ENCODE assay signal across 7 mouse cellular contexts in the genomic region with DNA sequence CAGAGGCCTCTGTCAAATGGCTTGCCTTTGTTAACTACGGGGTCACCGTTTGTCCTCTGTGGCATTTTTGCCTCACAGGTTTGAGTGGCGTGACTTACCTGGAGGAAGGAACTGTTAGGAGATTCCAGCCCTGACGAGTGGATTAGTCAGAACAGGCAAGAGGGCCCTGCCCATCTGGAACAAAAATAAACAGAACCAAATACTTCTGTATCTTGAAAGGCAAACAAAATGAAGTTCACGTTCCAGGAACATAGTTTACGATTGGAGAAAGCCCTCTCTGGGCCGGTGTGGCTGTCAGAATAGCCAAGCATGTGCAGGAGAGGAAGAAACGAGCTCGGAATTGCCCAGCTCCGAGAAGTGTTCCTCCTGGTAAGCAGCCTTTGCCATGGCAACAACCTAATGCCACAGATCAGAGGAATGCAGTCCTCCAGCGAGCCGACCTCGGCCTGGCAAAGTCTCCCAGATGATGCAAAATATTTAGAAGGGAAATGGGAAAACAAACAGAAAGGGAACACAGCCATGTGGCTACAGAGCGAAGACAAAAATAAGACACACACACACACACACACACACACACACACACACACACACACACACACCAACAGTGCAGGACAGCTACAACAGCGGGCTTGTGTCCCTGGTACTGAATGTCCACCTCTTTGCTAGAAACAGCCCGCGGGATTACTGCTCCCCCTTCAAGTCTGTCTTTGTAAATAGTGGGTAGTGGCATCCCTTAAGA.
DNase-seq lines count a peak whose midpoint lies in the region; ATAC-seq and TF ChIP-seq lines count a peak whose summit lies in the region.

No protein-coding gene starts in this region.

- H3K36me3 ChIP-seq in forebrain, embryonic 10.5 days (replicated peaks): no peaks in the 10 kb centered on the region
- H3K36me3 ChIP-seq in heart, postnatal 0 days (replicated peaks; ENCODE audit: control insufficient read depth, insufficient read depth, low read length): no peaks in the 10 kb centered on the region
- no peaks in the 10 kb centered on the region for H3K36me3 ChIP-seq in lung, embryonic 14.5 days (ENCODE audit: insufficient read depth)

- TF ChIP-seq CTCF in brain, embryonic 14.5 days (IDR thresholded peaks at IDR 0.05; ENCODE audit: borderline replicate concordance, extremely low read depth, insufficient read depth, insufficient read length): no peak
- TF ChIP-seq CTCF in heart, postnatal 0 days (IDR thresholded peaks at IDR 0.05; ENCODE audit: low read depth): no peak
- TF ChIP-seq CTCF in lung, embryonic 14.5 days (IDR thresholded peaks at IDR 0.05; ENCODE audit: low read depth): no peak

- peak; percentile 37; the same call in 1 of the 2 replicates for TF ChIP-seq EP300 in heart, postnatal 0 days (IDR thresholded peaks at IDR 0.05; ENCODE audit: low read depth)

- H3K9me3 ChIP-seq in forebrain, embryonic 10.5 days: no peaks in the 10 kb centered on the region
- H3K9me3 ChIP-seq in heart, postnatal 0 days (replicated peaks; ENCODE audit: control insufficient read depth, low read length): no peaks in the 10 kb centered on the region
- no peaks in the 10 kb centered on the region for H3K9me3 ChIP-seq in lung, embryonic 14.5 days (ENCODE audit: low read depth, low read length)

- DNase-seq in brain, embryonic 14.5 days (ENCODE audit: low read depth): peak; percentile 90
- peak; percentile 57 for DNase-seq in forebrain, embryonic 10.5 days (ENCODE audit: extremely low spot score, low spot score)
- DNase-seq in heart, postnatal 0 days (ENCODE audit: low spot score): peak; percentile 60
- peak; percentile 57 for DNase-seq in kidney, postnatal 14 days
- DNase-seq in lung, embryonic 14.5 days: peak; percentile 78
- peak; percentile 21 for DNase-seq in ovary, postnatal 10 days (ENCODE audit: low spot score)
- no peak for DNase-seq in spleen, postnatal 36 days (ENCODE audit: low spot score in 2 of 2)

- peak overlapping the region; percentile 45 for H3K4me2 ChIP-seq in heart, postnatal 0 days (ENCODE audit: low read depth, low read length)
- peak overlapping the region; percentile 46 for H3K4me2 ChIP-seq in lung, embryonic 14.5 days

- peaks cover 28% of the 10 kb centered on the region for H3K4me1 ChIP-seq in forebrain, embryonic 10.5 days
- H3K4me1 ChIP-seq in heart, postnatal 0 days (ENCODE audit: control insufficient read depth, insufficient read depth): peaks cover 31% of the 10 kb centered on the region
- peaks cover 24% of the 10 kb centered on the region for H3K4me1 ChIP-seq in lung, embryonic 14.5 days (ENCODE audit: insufficient read depth)

- no peak overlapping the region for H3K9ac ChIP-seq in heart, postnatal 0 days (replicated peaks; ENCODE audit: low read depth, low read length)
- H3K9ac ChIP-seq in lung, embryonic 14.5 days: no peak overlapping the region; the same call in 1 of the 2 replicates

- H3K4me3 ChIP-seq in forebrain, embryonic 10.5 days: peak overlapping the region; percentile 25
- no peak overlapping the region for H3K4me3 ChIP-seq in heart, postnatal 0 days (ENCODE audit: low read depth, low read length)
- no peak overlapping the region for H3K4me3 ChIP-seq in lung, embryonic 14.5 days (ENCODE audit: low read depth, low read length)

- 0 out of 2 replicates have a peak, but pooled peaks cover 4% of the 10 kb centered on the region for H3K27me3 ChIP-seq in forebrain, embryonic 10.5 days (ENCODE audit: poor library complexity, severe bottlenecking)
- H3K27me3 ChIP-seq in heart, postnatal 0 days (ENCODE audit: control insufficient read depth, insufficient read depth, low read length): no peaks in the 10 kb centered on the region
- no peaks in the 10 kb centered on the region for H3K27me3 ChIP-seq in lung, embryonic 14.5 days (ENCODE audit: insufficient read depth, low read length)

- peak; percentile 34 for ATAC-seq in heart, postnatal 0 days (ENCODE audit: insufficient read depth, low read depth)
- ATAC-seq in lung, embryonic 14.5 days (ENCODE audit: insufficient read depth): peak; percentile 78

- WGBS in forebrain, embryonic 10.5 days: 23% methylated on average over 17 of the region's 17 CpGs
- WGBS in heart, postnatal 0 days: 22% methylated on average over 17 of the region's 17 CpGs
- 14% methylated on average over 17 of the region's 17 CpGs for whole genome bisulfite sequencing in lung, embryonic 14.5 days

- H3K27ac ChIP-seq in forebrain, embryonic 10.5 days: peak overlapping the region; percentile 68
- H3K27ac ChIP-seq in heart, postnatal 0 days (ENCODE audit: low read depth): peak overlapping the region; percentile 83
- H3K27ac ChIP-seq in lung, embryonic 14.5 days (ENCODE audit: low read depth): peak overlapping the region; percentile 72

- TF ChIP-seq POLR2A in brain, embryonic 14.5 days (IDR thresholded peaks at IDR 0.05; ENCODE audit: borderline replicate concordance, extremely low read depth, insufficient read depth, insufficient read length, poor library complexity, severe bottlenecking): no peak

Comparison
In these comparisons a context has a peak if more than half of its experiments do, and no peak if none do; other contexts are left out.
1. DNase-seq: peak in brain, embryonic 14.5 days (single experiment), forebrain, embryonic 10.5 days (single experiment), heart, postnatal 0 days (single experiment), kidney, postnatal 14 days (single experiment), lung, embryonic 14.5 days (single experiment) and ovary, postnatal 10 days (single experiment); none in spleen, postnatal 36 days (0 of 2).
2. Peak in every context shown above with its lines, with median percentiles within 50 percentile points of each other: H3K27ac ChIP-seq.